Mouse (Mus musculus) lung, adult 2 months (tissue): ENCODE measurements at regions not wholly inside any gene's neighbourhood (a gene's known extent, or its start where the extent isn't known, plus 50 kb on each side); places are given as distances from the start of the nearest gene placed in this dataset.
A peak's percentile ranks its signal among the peaks of the same experiment; 100 is the strongest.

Experiments used
- DNase-seq: peaks from one replicate; pipeline ENCODE4 v3.0.0; 2022
- H3K4me1 ChIP-seq: fragments of 200-500 bp; 2 replicates; pipeline ENCODE4 v1.6.1; 2011; ENCODE audit warnings: low read length; ENCODE audit not compliant: control insufficient read depth, insufficient read depth
- H3K4me3 ChIP-seq: fragments of 200-500 bp; replicated peaks from 2 replicates; pipeline ENCODE3; 2011; ENCODE audit warnings: low read depth, mild to moderate bottlenecking, control low read depth, low read length; ENCODE audit errors: extremely low read depth
- CTCF ChIP-seq: fragments of 200-500 bp; IDR thresholded peaks from 2 replicates; pipeline ENCODE4 v1.5.1; 2011; ENCODE audit warnings: mild to moderate bottlenecking, low read length, control low read depth; ENCODE audit not compliant: insufficient read depth
- POLR2A ChIP-seq: fragments of 200-500 bp; IDR thresholded peaks from 2 replicates; pipeline ENCODE4 v1.6.1; 2011; ENCODE audit warnings: low read depth, mild to moderate bottlenecking, control low read depth, low read length, borderline replicate concordance; ENCODE audit errors: extremely low read depth
- WGBS: fragments of 180-500 bp; shearing (Covaris S2); methylation state at CpG from one replicate; pipeline ENCODE4 v1.1.7; 2018; 5-methylcytosine and 5-hydroxymethylcytosine counted together

GRCm38 (mm10) chr3:130945861-130946449 lies 164.3 kb upstream of the Lef1 start:
- TF ChIP-seq CTCF (no peak), POLR2A (no peak)
- H3K4me3 ChIP-seq: no peak overlapping the region
- H3K4me1 ChIP-seq: no peaks in the 10 kb centered on the region; the same call in none of the 2 replicates
- WGBS: 3% methylated on average over 25 of the region's 25 CpGs
- DNase-seq: peak; percentile 20

- Histone ChIP-seq H3K4me3 (no peak overlapping the region), H3K4me1 (no peaks in the 10 kb centered on the region; the same call in none of the 2 replicates)
- TF ChIP-seq CTCF (no peak), POLR2A (no peak)
- WGBS: 32% methylated on average over 7 of the region's 7 CpGs
- no peak for DNase-seq
Measured at GRCm38 (mm10) chr3:130945396-130945795, 164.9 kb upstream of the Lef1 start.

- WGBS: 94% methylated on average over 6 of the region's 6 CpGs
- Histone ChIP-seq H3K4me3 (no peak overlapping the region), H3K4me1 (no peaks in the 10 kb centered on the region; the same call in none of the 2 replicates)
- TF ChIP-seq POLR2A: no peak
- DNase-seq: no peak
Measured at GRCm38 (mm10) chr3:130944241-130944640, 166.0 kb upstream of the Lef1 start.

GRCm38 (mm10) chr3:130942947-130943630 lies 167.2 kb upstream of the Lef1 start:
- WGBS: 40% methylated on average over 8 of the region's 8 CpGs
- TF ChIP-seq POLR2A (no peak), CTCF (no peak)
- no peak overlapping the region for H3K4me3 ChIP-seq
- no peak for DNase-seq
- no peaks in the 10 kb centered on the region; the same call in none of the 2 replicates for H3K4me1 ChIP-seq

GRCm38 (mm10) chr3:130940302-130940867 lies 169.9 kb upstream of the Lef1 start:
- no peak for DNase-seq
- 61% methylated on average over 5 of the region's 5 CpGs for WGBS
- Histone ChIP-seq H3K4me3 (no peak overlapping the region), H3K4me1 (no peaks in the 10 kb centered on the region; the same call in none of the 2 replicates)
- TF ChIP-seq CTCF (no peak), POLR2A (no peak)

GRCm38 (mm10) chr3:130936980-130937379 lies 173.3 kb upstream of the Lef1 start:
- Histone ChIP-seq H3K4me1 (no peaks in the 10 kb centered on the region), H3K4me3 (no peak overlapping the region)
- TF ChIP-seq CTCF: no peak
- TF ChIP-seq POLR2A: no peak
- 71% methylated on average over 5 of the region's 5 CpGs for WGBS
- DNase-seq: no peak

GRCm38 (mm10) chr3:130936336-130936735 lies 173.9 kb upstream of the Lef1 start:
- Histone ChIP-seq H3K4me3 (no peak overlapping the region), H3K4me1 (no peaks in the 10 kb centered on the region)
- no peak for DNase-seq
- 58% methylated on average over 7 of the region's 7 CpGs for WGBS
- TF ChIP-seq CTCF (no peak), POLR2A (no peak)

- 55% methylated on average over 11 of the region's 11 CpGs for WGBS
- Histone ChIP-seq H3K4me1 (no peaks in the 10 kb centered on the region), H3K4me3 (no peak overlapping the region)
- TF ChIP-seq POLR2A (no peak), CTCF (no peak)
- no peak for DNase-seq
Measured at GRCm38 (mm10) chr3:130935926-130936315, 174.3 kb upstream of the Lef1 start.

- WGBS: 54% methylated on average over 8 of the region's 8 CpGs
- Histone ChIP-seq H3K4me1 (no peaks in the 10 kb centered on the region), H3K4me3 (no peak overlapping the region)
- no peak for TF ChIP-seq CTCF
- TF ChIP-seq POLR2A: no peak
- DNase-seq: no peak
Measured at GRCm38 (mm10) chr3:130935302-130935925, 174.9 kb upstream of the Lef1 start.

GRCm38 (mm10) chr3:130932723-130933122 lies 177.5 kb upstream of the Lef1 start:
- Histone ChIP-seq H3K4me1 (no peaks in the 10 kb centered on the region), H3K4me3 (no peak overlapping the region)
- TF ChIP-seq CTCF: no peak
- TF ChIP-seq POLR2A: no peak
- WGBS: 60% methylated on average over 6 of the region's 6 CpGs
- no peak for DNase-seq
